Mouse (Mus musculus) olfactory bulb, adult 2 months (tissue): Measurements from ENCODE around the gene Smg5.

Experiments used
- CTCF ChIP-seq: fragments of 200-500 bp; IDR thresholded peaks from 2 replicates; pipeline ENCODE4 v1.5.1; 2012; ENCODE audit warnings: low read depth, mild to moderate bottlenecking, low read length, moderate library complexity; ENCODE audit not compliant: insufficient read depth
- POLR2A ChIP-seq: fragments of 200-500 bp; IDR thresholded peaks from 2 replicates; pipeline ENCODE4 v1.6.1; 2012; ENCODE audit warnings: mild to moderate bottlenecking, low read depth, low read length, moderate library complexity; ENCODE audit not compliant: insufficient read depth

GRCm38 (mm10) chr3:88296110-88296560, 39.9 kb upstream of the Smg5 start:
- no peak for TF ChIP-seq CTCF
- no peak for TF ChIP-seq POLR2A
